Mouse (Mus musculus) spleen, adult 2 months (tissue): ENCODE measurements around the gene Krtap6-2. TPM values are rescaled to one million over a fixed set of nuclear protein-coding genes. Genes with fewer than 3 reads are reported as not detected.

Source experiments
- DNase-seq, 2 experiments: peaks; one replicate each; pipeline versions ENCODE4 v3.0.0 to v3.0.0-alpha.2; 2012 to 2021; ENCODE audit warnings: low spot score in 2 of 2, low read depth in 1 of 2
- H3K27ac ChIP-seq: fragments of 200-500 bp; 2 replicates; pipeline ENCODE4 v1.5.1; 2012; ENCODE audit warnings: low read length, inconsistent platforms; ENCODE audit not compliant: insufficient read depth
- H3K27me3 ChIP-seq: fragments of 200-500 bp; 2 replicates; pipeline ENCODE4 v1.6.1; 2012; ENCODE audit warnings: mild to moderate bottlenecking, moderate library complexity, low read length, inconsistent platforms; ENCODE audit not compliant: control insufficient read depth, insufficient read depth
- H3K36me3 ChIP-seq: fragments of 200-500 bp; 2 replicates; pipeline ENCODE4 v1.6.1; 2012; ENCODE audit warnings: mild to moderate bottlenecking, low read length, inconsistent platforms; ENCODE audit not compliant: control insufficient read depth, insufficient read depth
- H3K4me1 ChIP-seq: fragments of 200-500 bp; 2 replicates; pipeline ENCODE4 v1.6.1; 2011; ENCODE audit warnings: inconsistent platforms; ENCODE audit not compliant: control insufficient read depth, insufficient read depth, insufficient read length
- H3K4me3 ChIP-seq: fragments of 200-500 bp; 2 replicates; pipeline ENCODE4 v1.5.1; 2011; ENCODE audit warnings: mild to moderate bottlenecking, inconsistent platforms; ENCODE audit not compliant: insufficient read depth, insufficient read length; ENCODE audit errors: extremely low read depth
- CTCF ChIP-seq: fragments of 200-500 bp; IDR thresholded peaks from 2 replicates; pipeline ENCODE4 v1.5.1; 2011; ENCODE audit warnings: mild to moderate bottlenecking, inconsistent platforms; ENCODE audit not compliant: insufficient read depth, insufficient read length, insufficient replicate concordance; ENCODE audit errors: extremely low read depth
- POLR2A ChIP-seq: fragments of 200-500 bp; IDR thresholded peaks from 2 replicates; pipeline ENCODE4 v1.6.1; 2011; ENCODE audit warnings: low read depth, low read length, inconsistent platforms
- WGBS: fragments of 180-500 bp; shearing (Covaris S2); methylation state at CpG from one replicate; pipeline ENCODE4 v1.1.7; 2018; 5-methylcytosine and 5-hydroxymethylcytosine counted together
- polyA plus RNA-seq: library from polyadenylated mRNA; depleted of rRNA; stranded (reverse); fragments of >200 nt; gene quantifications from 2 replicates; pipeline ENCODE4 v1.2.3, GENCODE M21; 2012; rRNA removed

Gene Krtap6-2
- not detected in 2 replicates for polyA plus RNA-seq

- Histone ChIP-seq H3K4me1 (no peaks in the 10 kb centered on the region), H3K27me3 (no peaks in the 10 kb centered on the region), H3K36me3 (no peaks in the 10 kb centered on the region), H3K4me3 (no peak within 1 kb of the TSS), H3K27ac (no peak within 1 kb of the TSS)
- DNase-seq, result no peak
- 91% methylated on average over 3 of the region's 3 CpGs for WGBS
- no peak for TF ChIP-seq POLR2A
- no peak for TF ChIP-seq CTCF
Measured at GRCm38 (mm10) chr16:89420011-89420410, at the start of gene Krtap6-2. Gene Krtap6-2 (minus strand): TSS chr16:89420111.

GRCm38 (mm10) chr16:89461189-89461588 is 41.3 kb upstream of the Krtap6-2 start:
- H3K27me3 ChIP-seq, result no peaks in the 10 kb centered on the region
- H3K4me1 ChIP-seq, result no peaks in the 10 kb centered on the region
- no peaks in the 10 kb centered on the region for H3K36me3 ChIP-seq
- no peak for DNase-seq
- 90% methylated on average over 5 of the region's 5 CpGs for WGBS
- H3K4me3 ChIP-seq, result no peak overlapping the region
- TF ChIP-seq CTCF (no peak), POLR2A (no peak)
- no peak overlapping the region for H3K27ac ChIP-seq

- no peak for TF ChIP-seq POLR2A
- TF ChIP-seq CTCF, result no peak
- Histone ChIP-seq H3K4me3 (no peak overlapping the region), H3K36me3 (no peaks in the 10 kb centered on the region), H3K27me3 (no peaks in the 10 kb centered on the region), H3K4me1 (no peaks in the 10 kb centered on the region), H3K27ac (no peak overlapping the region)
- no peak for DNase-seq
- WGBS, result 83% methylated on average over 2 of the region's 2 CpGs
Measured at GRCm38 (mm10) chr16:89429586-89429985, 9.7 kb upstream of the Krtap6-2 start.

- no peaks in the 10 kb centered on the region for H3K4me1 ChIP-seq
- no peak overlapping the region for H3K27ac ChIP-seq
- DNase-seq, result no peak
- no peak overlapping the region for H3K4me3 ChIP-seq
- no peaks in the 10 kb centered on the region for H3K27me3 ChIP-seq
- no peak for TF ChIP-seq POLR2A
- TF ChIP-seq CTCF, result no peak
- 88% methylated on average over 5 of the region's 5 CpGs for WGBS
- H3K36me3 ChIP-seq, result no peaks in the 10 kb centered on the region
Measured at GRCm38 (mm10) chr16:89425310-89425709, 5.4 kb upstream of the Krtap6-2 start.

GRCm38 (mm10) chr16:89416311-89416710 is 3.6 kb downstream of the Krtap6-2 start:
- H3K27me3 ChIP-seq, result no peaks in the 10 kb centered on the region
- H3K36me3 ChIP-seq, result no peaks in the 10 kb centered on the region
- no peak overlapping the region for H3K27ac ChIP-seq
- WGBS, result 80% methylated on average over 3 of the region's 3 CpGs
- H3K4me3 ChIP-seq, result no peak overlapping the region
- no peak for TF ChIP-seq POLR2A
- no peak for TF ChIP-seq CTCF
- no peaks in the 10 kb centered on the region for H3K4me1 ChIP-seq
- DNase-seq, result no peak

- Histone ChIP-seq H3K27ac (no peak overlapping the region), H3K36me3 (no peaks in the 10 kb centered on the region), H3K27me3 (no peaks in the 10 kb centered on the region), H3K4me1 (no peaks in the 10 kb centered on the region), H3K4me3 (no peak overlapping the region)
- DNase-seq, result no peak
- TF ChIP-seq CTCF (no peak), POLR2A (no peak)
- WGBS, result 81% methylated on average over 5 of the region's 5 CpGs
Measured at GRCm38 (mm10) chr16:89410345-89411068, 9.4 kb downstream of the Krtap6-2 start.

- 74% methylated on average over 2 of the region's 2 CpGs for WGBS
- TF ChIP-seq CTCF (no peak), POLR2A (no peak)
- DNase-seq, result no peak
- no peaks in the 10 kb centered on the region for H3K36me3 ChIP-seq
- H3K27me3 ChIP-seq, result no peaks in the 10 kb centered on the region
- H3K4me3 ChIP-seq, result no peak within 1 kb of the TSS
- no peaks in the 10 kb centered on the region for H3K4me1 ChIP-seq
- H3K27ac ChIP-seq, result no peak within 1 kb of the TSS
Measured at GRCm38 (mm10) chr16:89403768-89404167, 16.1 kb downstream of the Krtap6-2 start, which contains the start of gene Krtap21-1. Gene Krtap21-1 (minus strand): TSS chr16:89403868.
